Mouse (Mus musculus): Measurements from ENCODE around the gene Spata20. TPM values are rescaled to one million over a fixed set of nuclear protein-coding genes. Genes with fewer than 3 reads are reported as not detected.

The Spata20 gene
- polyA plus RNA-seq (2015; fragmentation: Nextera tagmentation; extraction: Ambion mirVana), result 0.08 and 0.25 TPM in 2 replicates

DNA sequence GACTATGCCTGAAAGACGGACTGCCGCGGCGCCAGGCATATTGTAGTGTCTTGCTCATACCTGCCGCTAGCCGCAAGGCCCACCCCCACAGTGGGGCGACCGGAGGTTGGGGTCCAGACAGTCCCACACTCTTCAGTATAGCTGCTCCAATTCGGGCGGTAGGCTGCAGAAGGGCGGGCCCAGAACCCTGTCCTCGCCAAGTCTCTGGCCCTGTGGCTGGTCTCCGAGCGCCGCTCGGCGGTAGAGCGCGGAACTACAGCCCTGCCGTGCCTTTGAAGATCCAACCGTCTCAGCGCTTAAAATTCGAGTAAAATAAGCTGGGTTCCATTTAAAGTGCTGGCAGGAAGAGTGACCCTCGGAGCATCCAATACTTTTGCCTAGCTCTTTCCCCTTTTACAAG is at the start of gene Spata20:
TSS of gene Spata20 (minus strand) at position 179 of the 400 bp plus-strand sequence.
- WGBS, result 4% methylated on average over 24 of the region's 24 CpGs
- H3K4me1 ChIP-seq (ENCODE audit: control insufficient read depth, insufficient read depth, low read length), result no peaks in the 10 kb centered on the region
- H3K4me3 ChIP-seq (ENCODE audit: low read length), result no peak within 1 kb of the TSS
- H3K27ac ChIP-seq (ENCODE audit: low read length), result no peak within 1 kb of the TSS
- H3K9me3 ChIP-seq (replicated peaks; ENCODE audit: control insufficient read depth, low read length), result no peaks in the 10 kb centered on the region
- H3K4me2 ChIP-seq (ENCODE audit: low read depth, low read length), result peak within 1 kb of the TSS; percentile 49
- peak; percentile 69; the same call in 1 of the 2 replicates for ATAC-seq (replicated peaks; ENCODE audit: extremely low read depth, insufficient read depth, low FRiP score)
- no peak within 1 kb of the TSS for H3K9ac ChIP-seq (ENCODE audit: low read length)
- no peaks in the 10 kb centered on the region for H3K36me3 ChIP-seq (ENCODE audit: control insufficient read depth, insufficient read depth)
- H3K27me3 ChIP-seq (ENCODE audit: control insufficient read depth, insufficient read depth, low read length), result peaks cover 28% of the 10 kb centered on the region

- Histone ChIP-seq H3K36me3 (ENCODE audit: control insufficient read depth, insufficient read depth) (no peaks in the 10 kb centered on the region), H3K4me1 (ENCODE audit: control insufficient read depth, insufficient read depth, low read length) (0 out of 2 replicates have a peak, but pooled peaks cover 3% of the 10 kb centered on the region), H3K27me3 (ENCODE audit: control insufficient read depth, insufficient read depth, low read length) (no peaks in the 10 kb centered on the region), H3K4me3 (ENCODE audit: low read length) (no peak overlapping the region), H3K9me3 (replicated peaks; ENCODE audit: control insufficient read depth, low read length) (no peaks in the 10 kb centered on the region), H3K9ac (ENCODE audit: low read length) (no peak overlapping the region), H3K4me2 (ENCODE audit: low read depth, low read length) (no peak overlapping the region), H3K27ac (ENCODE audit: low read length) (no peak overlapping the region)
- no peak for ATAC-seq (replicated peaks; ENCODE audit: extremely low read depth, insufficient read depth, low FRiP score)
- WGBS, result 76% methylated on average over 8 of the region's 8 CpGs
Measured at GRCm38 (mm10) chr11:94533171-94533570, 47.2 kb upstream of the Spata20 start.

GRCm38 (mm10) chr11:94528879-94529278 is 42.9 kb upstream of the Spata20 start:
- 63% methylated on average over 3 of the region's 3 CpGs for WGBS
- no peaks in the 10 kb centered on the region for H3K4me1 ChIP-seq (ENCODE audit: control insufficient read depth, insufficient read depth, low read length)
- no peak for ATAC-seq (replicated peaks; ENCODE audit: extremely low read depth, insufficient read depth, low FRiP score)
- H3K9me3 ChIP-seq (replicated peaks; ENCODE audit: control insufficient read depth, low read length), result no peaks in the 10 kb centered on the region
- no peaks in the 10 kb centered on the region for H3K27me3 ChIP-seq (ENCODE audit: control insufficient read depth, insufficient read depth, low read length)
- H3K9ac ChIP-seq (ENCODE audit: low read length), result no peak overlapping the region
- no peak overlapping the region for H3K4me2 ChIP-seq (ENCODE audit: low read depth, low read length)
- no peak overlapping the region for H3K4me3 ChIP-seq (ENCODE audit: low read length)
- H3K27ac ChIP-seq (ENCODE audit: low read length), result no peak overlapping the region
- no peaks in the 10 kb centered on the region for H3K36me3 ChIP-seq (ENCODE audit: control insufficient read depth, insufficient read depth)

GRCm38 (mm10) chr11:94526171-94526879 is 40.3 kb upstream of the Spata20 start:
- ATAC-seq (replicated peaks; ENCODE audit: extremely low read depth, insufficient read depth, low FRiP score), result no peak
- H3K9ac ChIP-seq (ENCODE audit: low read length), result no peak overlapping the region
- no peak overlapping the region for H3K4me2 ChIP-seq (ENCODE audit: low read depth, low read length)

GRCm38 (mm10) chr11:94521219-94521843 is 35.4 kb upstream of the Spata20 start, which contains the start of gene Mycbpap:
Mycbpap (minus strand) TSS chr11:94521742.
- Histone ChIP-seq H3K9me3 (replicated peaks; ENCODE audit: control insufficient read depth, low read length) (no peaks in the 10 kb centered on the region), H3K4me2 (ENCODE audit: low read depth, low read length) (peak within 1 kb of the TSS; percentile 91), H3K4me3 (ENCODE audit: low read length) (peak within 1 kb of the TSS; percentile 63), H3K36me3 (ENCODE audit: control insufficient read depth, insufficient read depth) (no peaks in the 10 kb centered on the region), H3K4me1 (ENCODE audit: control insufficient read depth, insufficient read depth, low read length) (peaks cover 18% of the 10 kb centered on the region), H3K27me3 (ENCODE audit: control insufficient read depth, insufficient read depth, low read length) (no peaks in the 10 kb centered on the region), H3K9ac (ENCODE audit: low read length) (peak within 1 kb of the TSS; percentile 72), H3K27ac (ENCODE audit: low read length) (peak within 1 kb of the TSS; percentile 19)
- peak; percentile 76 for ATAC-seq (replicated peaks; ENCODE audit: extremely low read depth, insufficient read depth, low FRiP score)
- WGBS, result under 1% methylated on average over 42 of the region's 42 CpGs

More at GRCm38 (mm10) chr11:94526171-94526879, 40.3 kb upstream of the Spata20 start:
- WGBS, result 55% methylated on average over 9 of the region's 9 CpGs
- Histone ChIP-seq H3K9me3 (replicated peaks; ENCODE audit: control insufficient read depth, low read length) (no peaks in the 10 kb centered on the region), H3K27ac (ENCODE audit: low read length) (no peak overlapping the region), H3K4me3 (ENCODE audit: low read length) (no peak overlapping the region), H3K36me3 (ENCODE audit: control insufficient read depth, insufficient read depth) (no peaks in the 10 kb centered on the region), H3K4me1 (ENCODE audit: control insufficient read depth, insufficient read depth, low read length) (peaks cover 10% of the 10 kb centered on the region), H3K27me3 (ENCODE audit: control insufficient read depth, insufficient read depth, low read length) (no peaks in the 10 kb centered on the region)

- Histone ChIP-seq H3K9ac (ENCODE audit: low read length) (no peak overlapping the region), H3K27ac (ENCODE audit: low read length) (no peak overlapping the region), H3K4me1 (ENCODE audit: control insufficient read depth, insufficient read depth, low read length) (no peaks in the 10 kb centered on the region), H3K36me3 (ENCODE audit: control insufficient read depth, insufficient read depth) (no peaks in the 10 kb centered on the region), H3K4me3 (ENCODE audit: low read length) (no peak overlapping the region), H3K4me2 (ENCODE audit: low read depth, low read length) (no peak overlapping the region), H3K9me3 (replicated peaks; ENCODE audit: control insufficient read depth, low read length) (peaks cover 7% of the 10 kb centered on the region; the same call in 1 of the 2 replicates), H3K27me3 (ENCODE audit: control insufficient read depth, insufficient read depth, low read length) (no peaks in the 10 kb centered on the region)
- ATAC-seq (replicated peaks; ENCODE audit: extremely low read depth, insufficient read depth, low FRiP score), result no peak
- WGBS, result 44% methylated on average over 9 of the region's 9 CpGs
Measured at GRCm38 (mm10) chr11:94513452-94513851, 27.5 kb upstream of the Spata20 start.

DNA sequence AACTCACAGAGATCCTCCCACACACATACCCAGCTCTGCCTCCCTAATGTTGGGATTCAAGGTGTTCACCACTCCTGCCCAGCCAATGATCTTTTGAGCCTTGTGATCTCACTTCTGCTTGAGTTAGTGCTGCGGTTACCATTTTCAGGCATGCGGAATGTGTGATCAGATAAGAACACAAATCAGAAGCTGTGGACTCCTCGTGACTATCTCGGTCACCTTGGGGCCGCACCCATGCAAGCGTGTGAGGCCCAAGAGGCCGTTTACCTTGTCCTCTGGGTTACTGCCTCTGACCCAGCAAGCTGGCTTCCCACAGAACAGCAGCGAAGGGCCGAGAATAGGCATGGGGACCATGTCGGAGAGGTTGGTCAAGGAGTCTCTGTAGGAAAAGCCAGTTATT is 23.0 kb upstream of the Spata20 start:
- Histone ChIP-seq H3K27me3 (ENCODE audit: control insufficient read depth, insufficient read depth, low read length) (no peaks in the 10 kb centered on the region), H3K4me1 (ENCODE audit: control insufficient read depth, insufficient read depth, low read length) (no peaks in the 10 kb centered on the region), H3K9me3 (replicated peaks; ENCODE audit: control insufficient read depth, low read length) (peaks cover 7% of the 10 kb centered on the region; the same call in 1 of the 2 replicates), H3K4me3 (ENCODE audit: low read length) (no peak overlapping the region), H3K4me2 (ENCODE audit: low read depth, low read length) (no peak overlapping the region), H3K27ac (ENCODE audit: low read length) (no peak overlapping the region), H3K9ac (ENCODE audit: low read length) (no peak overlapping the region), H3K36me3 (ENCODE audit: control insufficient read depth, insufficient read depth) (no peaks in the 10 kb centered on the region)
- 65% methylated on average over 10 of the region's 10 CpGs for WGBS
- ATAC-seq (replicated peaks; ENCODE audit: extremely low read depth, insufficient read depth, low FRiP score), result no peak

- Histone ChIP-seq H3K9me3 (replicated peaks; ENCODE audit: control insufficient read depth, low read length) (no peaks in the 10 kb centered on the region), H3K27me3 (ENCODE audit: control insufficient read depth, insufficient read depth, low read length) (peaks cover 6% of the 10 kb centered on the region; the same call in 1 of the 2 replicates), H3K4me2 (ENCODE audit: low read depth, low read length) (no peak overlapping the region), H3K36me3 (ENCODE audit: control insufficient read depth, insufficient read depth) (no peaks in the 10 kb centered on the region), H3K27ac (ENCODE audit: low read length) (no peak overlapping the region), H3K9ac (ENCODE audit: low read length) (no peak overlapping the region), H3K4me3 (ENCODE audit: low read length) (no peak overlapping the region), H3K4me1 (ENCODE audit: control insufficient read depth, insufficient read depth, low read length) (peaks cover 33% of the 10 kb centered on the region)
- WGBS, result 76% methylated on average over 8 of the region's 8 CpGs
- ATAC-seq (replicated peaks; ENCODE audit: extremely low read depth, insufficient read depth, low FRiP score), result no peak
Measured at GRCm38 (mm10) chr11:94501482-94501881, 15.5 kb upstream of the Spata20 start.

- Histone ChIP-seq H3K9me3 (replicated peaks; ENCODE audit: control insufficient read depth, low read length) (no peaks in the 10 kb centered on the region), H3K27me3 (ENCODE audit: control insufficient read depth, insufficient read depth, low read length) (peaks cover 6% of the 10 kb centered on the region; the same call in 1 of the 2 replicates), H3K4me1 (ENCODE audit: control insufficient read depth, insufficient read depth, low read length) (peaks cover 34% of the 10 kb centered on the region), H3K9ac (ENCODE audit: low read length) (peak overlapping the region; percentile 88), H3K4me3 (ENCODE audit: low read length) (peak overlapping the region; percentile 70), H3K36me3 (ENCODE audit: control insufficient read depth, insufficient read depth) (no peaks in the 10 kb centered on the region), H3K27ac (ENCODE audit: low read length) (peak overlapping the region; percentile 87), H3K4me2 (ENCODE audit: low read depth, low read length) (peak overlapping the region; percentile 72)
- ATAC-seq (replicated peaks; ENCODE audit: extremely low read depth, insufficient read depth, low FRiP score), result no peak
- WGBS, result 30% methylated on average over 8 of the region's 8 CpGs
Measured at GRCm38 (mm10) chr11:94500362-94500761, 14.4 kb upstream of the Spata20 start.

Data from heart, embryonic 16.5 days (tissue).